Mouse (Mus musculus) kidney, postnatal 10 days (tissue): ENCODE results near the gene Cxcr4.

Source experiments
- DNase-seq: peaks from one replicate; pipeline ENCODE4 v3.0.0; 2021; ENCODE audit warnings: mixed read lengths

The Cxcr4 gene

GRCm38 (mm10) chr1:128567224-128568197 lies 24.6 kb downstream of the Cxcr4 start:
- DNase-seq: no peak

GRCm38 (mm10) chr1:128563905-128564304 lies 28.2 kb downstream of the Cxcr4 start:
- no peak for DNase-seq

- no peak for DNase-seq
Measured at GRCm38 (mm10) chr1:128561325-128561874, 30.7 kb downstream of the Cxcr4 start.

GRCm38 (mm10) chr1:128560452-128561324 lies 31.4 kb downstream of the Cxcr4 start:
- DNase-seq: no peak

- DNase-seq: no peak
Measured at GRCm38 (mm10) chr1:128557953-128558352, 34.1 kb downstream of the Cxcr4 start.

- DNase-seq: no peak
Measured at GRCm38 (mm10) chr1:128552545-128552944, 39.5 kb downstream of the Cxcr4 start.

GRCm38 (mm10) chr1:128551743-128552397 lies 40.2 kb downstream of the Cxcr4 start:
- peak; percentile 10 for DNase-seq

GRCm38 (mm10) chr1:128549442-128549841 lies 42.7 kb downstream of the Cxcr4 start:
- DNase-seq: no peak

- DNase-seq: no peak
Measured at GRCm38 (mm10) chr1:128549007-128549406, 43.1 kb downstream of the Cxcr4 start.

GRCm38 (mm10) chr1:128548220-128548998 lies 43.7 kb downstream of the Cxcr4 start:
- no peak for DNase-seq

- DNase-seq: no peak
Measured at GRCm38 (mm10) chr1:128545672-128546071, 46.4 kb downstream of the Cxcr4 start.

GRCm38 (mm10) chr1:128543137-128543536 lies 49.0 kb downstream of the Cxcr4 start:
- no peak for DNase-seq

- no peak for DNase-seq
Measured at GRCm38 (mm10) chr1:128542555-128542954, 49.5 kb downstream of the Cxcr4 start.

- no peak for DNase-seq
Measured at GRCm38 (mm10) chr1:128540213-128540612, 51.9 kb downstream of the Cxcr4 start.

GRCm38 (mm10) chr1:128539555-128539954 lies 52.5 kb downstream of the Cxcr4 start:
- no peak for DNase-seq
